Mouse (Mus musculus) embryonic fibroblast, embryonic 13.5 days (primary cell): ENCODE measurements around the gene Csmd2.

Source experiments
- CTCF ChIP-seq: IDR thresholded peaks from 2 replicates; pipeline ENCODE4 v1.5.1; 2011; ENCODE audit warnings: mild to moderate bottlenecking, control low read depth, low read length, moderate library complexity, borderline replicate concordance; ENCODE audit not compliant: insufficient read depth
- POLR2A ChIP-seq: IDR thresholded peaks from 2 replicates; pipeline ENCODE4 v1.6.1; 2011; ENCODE audit warnings: low read depth, mild to moderate bottlenecking, control low read depth, low read length, moderate library complexity

GRCm38 (mm10) chr4:128019465-128019864, 31.8 kb downstream of the Csmd2 start:
- TF ChIP-seq POLR2A (no peak), CTCF (no peak)
